Mouse (Mus musculus) heart, postnatal 0 days (tissue): Measurements from ENCODE around the gene AI854703. TPM values are rescaled to one million over a fixed set of nuclear protein-coding genes. Genes with fewer than 3 reads are reported as not detected.
A peak's percentile ranks its signal among the peaks of the same experiment; 100 is the strongest.

Experiments used
- ATAC-seq: fragments of 200-750 bp; cut with Nextera tagmentation; 2 replicates; pipeline ENCODE4 v1.8.0; 2017; ENCODE audit warnings: low read depth, moderate number of reproducible peaks, moderate library complexity; ENCODE audit not compliant: insufficient read depth
- DNase-seq: peaks from one replicate; pipeline ENCODE4 v3.0.0-alpha.2; 2016; ENCODE audit warnings: low spot score
- H3K27ac ChIP-seq: fragments of 300-500 bp; sonication (generic); 2 replicates; pipeline ENCODE4 v1.5.1; 2014; ENCODE audit warnings: low read depth, mild to moderate bottlenecking
- H3K27me3 ChIP-seq: fragments of 300-500 bp; sonication (generic); 2 replicates; pipeline ENCODE4 v1.6.1; 2014; ENCODE audit warnings: low read length, mixed read lengths; ENCODE audit not compliant: control insufficient read depth, insufficient read depth
- H3K36me3 ChIP-seq: fragments of 300-500 bp; sonication (generic); replicated peaks from 2 replicates; pipeline ENCODE4 v1.6.1; 2014; ENCODE audit warnings: low read length, mixed read lengths; ENCODE audit not compliant: control insufficient read depth, insufficient read depth
- H3K4me1 ChIP-seq: fragments of 300-500 bp; sonication (generic); 2 replicates; pipeline ENCODE4 v1.6.1; 2014; ENCODE audit warnings: antibody characterized with exemption; ENCODE audit not compliant: control insufficient read depth, insufficient read depth
- H3K4me2 ChIP-seq: fragments of 300-500 bp; sonication (generic); 2 replicates; pipeline ENCODE4 v1.6.1; 2014; ENCODE audit warnings: low read depth, mild to moderate bottlenecking, low read length, moderate library complexity
- H3K4me3 ChIP-seq: fragments of 300-500 bp; sonication (generic); 2 replicates; pipeline ENCODE4 v1.5.1; 2014; ENCODE audit warnings: low read depth, low read length
- H3K9ac ChIP-seq: fragments of 300-500 bp; sonication (generic); replicated peaks from 2 replicates; pipeline ENCODE4 v1.6.1; 2014; ENCODE audit warnings: low read depth, low read length, mixed read lengths
- H3K9me3 ChIP-seq: fragments of 300-500 bp; sonication (generic); replicated peaks from 2 replicates; pipeline ENCODE4 v1.6.1; 2016; ENCODE audit warnings: low read length; ENCODE audit not compliant: control insufficient read depth
- CTCF ChIP-seq: IDR thresholded peaks from 2 replicates; pipeline ENCODE4 v1.5.1; 2016; ENCODE audit warnings: antibody characterized with exemption, control low read depth, low read depth
- EP300 ChIP-seq: IDR thresholded peaks from 2 replicates; pipeline ENCODE4 v1.6.1; 2016; ENCODE audit warnings: antibody characterized with exemption, low read depth
- WGBS: fragments of 180-500 bp; shearing (Covaris S2); extraction: QIAGEN DNeasy Blood & Tissue Kit; methylation state at CpG from one replicate; pipeline ENCODE4 v1.1.7; 2014; 5-methylcytosine and 5-hydroxymethylcytosine counted together
- polyA plus RNA-seq: library from polyadenylated mRNA; unstranded; fragments of >200 nt; fragmentation: Nextera tagmentation; extraction: Ambion mirVana; gene quantifications from 2 replicates; pipeline ENCODE4 v1.2.1, GENCODE M21; 2015
- total RNA-seq: library from RNA; depleted of rRNA; stranded (reverse); fragments of >200 nt; gene quantifications from 2 replicates; pipeline ENCODE4 v1.2.3, GENCODE M21; 2014; ENCODE audit warnings: low replicate concordance

The AI854703 gene
- total and polyA plus RNA-seq, 2 experiments from 2014 or later: 0.38 to 0.87 TPM

DNA sequence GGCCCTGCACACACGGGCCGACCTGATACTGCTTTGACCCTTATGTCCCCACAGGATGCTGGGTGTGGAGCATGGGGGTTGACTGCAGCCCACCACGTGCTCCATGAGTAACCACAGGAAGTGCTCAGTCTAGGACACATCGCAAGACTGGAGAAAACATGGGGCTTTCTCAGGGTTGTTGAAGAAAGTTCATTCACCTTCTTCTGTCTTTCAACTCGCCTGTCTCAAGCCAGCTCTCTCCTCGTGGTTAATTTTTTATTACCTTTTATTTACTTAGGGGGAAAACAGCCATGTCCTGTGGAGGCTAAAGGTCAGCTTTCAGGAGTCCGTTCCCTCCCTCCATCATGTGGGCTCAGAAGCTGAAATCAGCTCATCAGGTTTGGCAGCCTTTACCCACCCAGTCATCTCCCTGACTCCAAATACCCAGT lies 39.6 kb downstream of the AI854703 start:
- no peak for ATAC-seq
- H3K9me3 ChIP-seq: no peaks in the 10 kb centered on the region
- H3K4me1 ChIP-seq: no peaks in the 10 kb centered on the region
- no peaks in the 10 kb centered on the region for H3K27me3 ChIP-seq
- no peak for DNase-seq
- no peak overlapping the region for H3K4me3 ChIP-seq
- H3K27ac ChIP-seq: no peak overlapping the region
- H3K4me2 ChIP-seq: no peak overlapping the region
- TF ChIP-seq CTCF: no peak
- no peak for TF ChIP-seq EP300
- no peak overlapping the region for H3K9ac ChIP-seq
- 52% methylated on average over 7 of the region's 7 CpGs for WGBS
- no peaks in the 10 kb centered on the region for H3K36me3 ChIP-seq

DNA sequence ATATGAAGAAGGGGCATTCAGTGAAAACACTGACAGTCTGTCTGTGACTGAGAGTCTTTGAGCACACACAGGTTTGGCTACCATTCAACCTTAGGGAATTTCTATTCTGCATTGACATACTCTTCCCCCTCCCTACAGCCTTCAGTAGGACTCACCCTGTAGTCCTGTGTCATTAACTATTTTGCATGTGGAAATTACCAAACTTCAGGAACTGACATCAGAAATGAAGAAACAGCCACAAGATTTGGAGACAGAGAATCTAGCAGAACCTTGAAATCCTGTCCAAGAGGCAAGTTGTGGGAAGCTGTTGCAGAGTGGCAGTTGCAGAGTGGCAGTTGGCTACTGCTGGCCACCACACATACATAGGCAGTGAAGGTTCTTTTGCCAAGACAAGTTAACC lies 41.5 kb downstream of the AI854703 start:
- no peaks in the 10 kb centered on the region for H3K27me3 ChIP-seq
- DNase-seq (no peak), ATAC-seq (no peak)
- no peaks in the 10 kb centered on the region for H3K36me3 ChIP-seq
- no peaks in the 10 kb centered on the region for H3K9me3 ChIP-seq
- H3K4me2 ChIP-seq: no peak overlapping the region
- no peaks in the 10 kb centered on the region for H3K4me1 ChIP-seq
- TF ChIP-seq EP300 (no peak), CTCF (no peak)
- no peak overlapping the region for H3K4me3 ChIP-seq
- H3K27ac ChIP-seq: no peak overlapping the region
- H3K9ac ChIP-seq: no peak overlapping the region

DNA sequence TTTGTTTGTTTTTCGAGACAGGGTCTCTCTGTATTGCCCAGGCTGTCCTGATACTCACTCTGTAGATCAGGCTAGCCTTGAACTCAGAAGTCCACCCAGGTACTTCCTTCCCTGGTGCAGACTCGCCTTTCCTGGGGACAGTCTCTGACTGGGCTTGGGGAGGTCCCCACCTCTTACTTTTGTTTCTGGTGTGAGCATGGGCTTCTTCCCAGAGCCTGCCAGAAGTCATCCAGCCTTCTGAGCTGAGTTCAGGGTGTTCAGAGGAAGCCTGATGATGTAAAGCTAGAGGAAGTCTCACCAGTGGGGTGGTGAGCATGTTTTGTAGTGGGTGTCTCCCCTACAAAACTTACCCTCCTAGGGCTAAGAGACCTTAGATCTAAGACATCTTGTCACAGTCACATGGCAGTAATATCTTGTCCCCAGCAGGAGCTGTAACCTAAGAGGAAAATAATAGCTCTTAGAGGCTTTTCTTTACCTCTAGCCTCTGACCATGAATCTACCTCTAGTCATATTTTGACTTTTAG lies 42.9 kb downstream of the AI854703 start:
- TF ChIP-seq CTCF (no peak), EP300 (no peak)
- 40% methylated on average over 2 of the region's 2 CpGs for WGBS
- no peak for ATAC-seq

DNA sequence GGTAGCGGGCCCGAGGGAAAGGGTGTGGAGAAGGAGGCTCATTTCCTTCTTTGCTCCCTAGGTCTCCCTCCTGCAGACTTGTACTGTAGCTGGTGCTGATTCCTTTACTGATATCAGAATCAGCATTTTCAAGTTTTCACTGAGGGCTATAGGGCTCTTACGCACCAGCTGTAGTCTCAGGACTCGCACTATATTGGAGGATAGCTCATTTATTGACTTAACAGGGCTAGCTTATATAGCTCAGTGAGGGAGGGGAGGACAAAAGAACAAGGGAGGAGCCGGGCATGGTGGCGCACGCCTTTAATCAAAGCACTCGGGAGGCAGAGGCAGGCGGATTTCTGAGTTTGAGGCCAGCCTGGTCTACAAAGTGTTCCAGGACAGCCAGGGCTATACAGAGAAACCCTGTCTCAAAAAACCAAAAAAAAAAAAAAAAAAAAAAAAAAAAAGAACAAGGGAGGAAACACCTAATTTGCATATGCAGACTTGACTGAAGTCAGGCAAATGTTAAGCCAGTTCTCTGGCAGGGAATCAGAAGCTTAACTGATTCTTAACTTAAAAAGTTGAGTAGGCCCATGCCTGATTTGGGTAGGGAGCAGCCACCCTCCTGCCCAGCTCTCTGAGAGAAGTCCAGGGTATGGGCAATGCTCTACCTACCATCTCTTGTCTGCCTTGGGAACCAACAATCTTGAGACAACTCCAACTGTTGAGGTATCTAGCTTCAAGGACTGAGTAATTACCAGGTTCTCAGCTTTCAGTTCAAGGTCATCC lies 47.9 kb downstream of the AI854703 start:
- Histone ChIP-seq H3K9ac (no peak overlapping the region), H3K36me3 (no peaks in the 10 kb centered on the region), H3K27ac (no peak overlapping the region), H3K27me3 (no peaks in the 10 kb centered on the region), H3K4me3 (no peak overlapping the region), H3K4me2 (no peak overlapping the region), H3K4me1 (no peaks in the 10 kb centered on the region), H3K9me3 (no peaks in the 10 kb centered on the region)
- DNase-seq (no peak), ATAC-seq (no peak)
- 92% methylated on average over 9 of the region's 9 CpGs for WGBS
- TF ChIP-seq EP300: no peak
- no peak for TF ChIP-seq CTCF

More for the DNA sequence above, 42.9 kb downstream of the AI854703 start:
- Histone ChIP-seq H3K36me3 (no peaks in the 10 kb centered on the region), H3K4me2 (no peak overlapping the region), H3K9ac (no peak overlapping the region), H3K9me3 (no peaks in the 10 kb centered on the region), H3K4me3 (no peak overlapping the region), H3K27me3 (no peaks in the 10 kb centered on the region), H3K4me1 (no peaks in the 10 kb centered on the region), H3K27ac (no peak overlapping the region)
- no peak for DNase-seq

DNA sequence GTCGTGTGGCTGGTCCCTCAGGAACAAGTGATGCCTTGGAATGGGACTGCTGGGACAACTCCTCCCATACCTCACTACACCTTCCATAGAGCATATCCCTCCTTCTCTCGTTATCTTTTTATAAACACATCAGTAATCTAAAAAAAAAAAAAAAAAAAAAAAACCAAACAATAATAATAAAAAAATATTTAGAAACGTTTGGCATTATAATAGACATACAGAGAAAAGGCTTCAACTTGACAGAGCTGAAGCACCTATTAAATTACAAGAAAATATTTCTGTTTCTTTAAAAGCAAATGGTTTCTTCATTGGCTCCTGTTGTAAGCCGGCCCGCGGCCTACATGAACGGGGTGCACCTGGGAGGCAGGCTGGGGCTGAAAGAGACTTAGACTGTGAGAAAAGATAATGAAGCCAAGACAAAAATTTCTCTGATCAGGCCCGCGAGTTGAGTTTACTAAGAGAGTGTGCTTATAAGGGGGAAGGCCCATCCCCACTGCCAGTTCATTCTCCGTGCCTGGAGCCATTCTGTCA lies 48.9 kb downstream of the AI854703 start:
- H3K27ac ChIP-seq: peak overlapping the region; percentile 55; the same call in 1 of the 2 replicates
- TF ChIP-seq CTCF (no peak), EP300 (no peak)

More for the DNA sequence above, 48.9 kb downstream of the AI854703 start:
- Histone ChIP-seq H3K36me3 (no peaks in the 10 kb centered on the region), H3K4me2 (peak overlapping the region; percentile 53), H3K9ac (no peak overlapping the region), H3K4me3 (peak overlapping the region; percentile 41), H3K27me3 (no peaks in the 10 kb centered on the region), H3K4me1 (no peaks in the 10 kb centered on the region), H3K9me3 (no peaks in the 10 kb centered on the region)
- WGBS: 40% methylated on average over 10 of the region's 10 CpGs
- DNase-seq: no peak
- no peak for ATAC-seq
